8 mouse cellular contexts compared by ENCODE assay signal in genomic region chr7:100465656-100466309, GRCm38 (mm10). TPM values are rescaled to one million over a fixed set of nuclear protein-coding genes. Genes with fewer than 3 reads are reported as not detected.
DNase-seq lines count a peak whose midpoint lies in the region; ATAC-seq lines count a peak whose summit lies in the region.

No protein-coding gene starts in this region.

- H3K27ac ChIP-seq in embryonic facial prominence, embryonic 15.5 days (replicated peaks): peak overlapping the region; percentile 75
- peak overlapping the region; percentile 54 for H3K27ac ChIP-seq in limb, embryonic 12.5 days

- no peaks in the 10 kb centered on the region for H3K27me3 ChIP-seq in embryonic facial prominence, embryonic 15.5 days
- H3K27me3 ChIP-seq in limb, embryonic 12.5 days: no peaks in the 10 kb centered on the region

- 0 out of 2 replicates have a peak overlapping the region, but pooled peaks have one; percentile 8 for H3K4me2 ChIP-seq in embryonic facial prominence, embryonic 15.5 days (replicated peaks)
- H3K4me2 ChIP-seq in limb, embryonic 12.5 days: no peak overlapping the region

- no peaks in the 10 kb centered on the region for H3K9me3 ChIP-seq in embryonic facial prominence, embryonic 15.5 days (replicated peaks)
- no peaks in the 10 kb centered on the region for H3K9me3 ChIP-seq in limb, embryonic 12.5 days

- H3K4me3 ChIP-seq in embryonic facial prominence, embryonic 15.5 days (replicated peaks): no peak overlapping the region
- H3K4me3 ChIP-seq in limb, embryonic 12.5 days (replicated peaks): no peak overlapping the region

- no peak overlapping the region for H3K9ac ChIP-seq in embryonic facial prominence, embryonic 15.5 days
- no peak overlapping the region for H3K9ac ChIP-seq in limb, embryonic 12.5 days (replicated peaks)

- H3K4me1 ChIP-seq in embryonic facial prominence, embryonic 15.5 days: peaks cover 12% of the 10 kb centered on the region
- H3K4me1 ChIP-seq in limb, embryonic 12.5 days (replicated peaks): 0 out of 2 replicates have a peak, but pooled peaks cover 2% of the 10 kb centered on the region

- H3K36me3 ChIP-seq in embryonic facial prominence, embryonic 15.5 days: peaks cover 33% of the 10 kb centered on the region
- H3K36me3 ChIP-seq in limb, embryonic 12.5 days: peaks cover 87% of the 10 kb centered on the region

- intact Hi-C loops in left cerebral cortex, postnatal 4 days (cut with DNase I): no loop called here
- intact Hi-C loops in left cerebral cortex, postnatal 25 days (cut with DNase I): no loop called here
- intact Hi-C loops in heart, postnatal 14 days (cut with DNase I): loop anchor here (2.0 kb wide), 1 partner anchor 27 kb away; the partner anchor contains the start of gene Ucp2

- WGBS in embryonic facial prominence, embryonic 15.5 days: 50% methylated on average over 5 of the region's 5 CpGs
- WGBS in limb, embryonic 12.5 days: 62% methylated on average over 5 of the region's 5 CpGs

- ATAC-seq in embryonic facial prominence, embryonic 15.5 days (ENCODE audit: insufficient number of reproducible peaks, low FRiP score, low TSS enrichment, low read depth): peak; percentile 83
- ATAC-seq in limb, embryonic 12.5 days (ENCODE audit: insufficient number of reproducible peaks, insufficient read depth, low FRiP score, low TSS enrichment, low read depth): peak; percentile 37; the same call in 1 of the 2 replicates

- peak; percentile 54 for DNase-seq in left cerebral cortex, postnatal 4 days
- no peak for DNase-seq in left cerebral cortex, postnatal 25 days (ENCODE audit: low spot score in 2 of 2)
- peak; percentile 87 to 94 for DNase-seq in heart, postnatal 14 days
- DNase-seq in ovary, postnatal 10 days (ENCODE audit: low spot score): peak; percentile 52
- DNase-seq in right cerebral cortex, adult 2 months (ENCODE audit: low spot score in 2 of 2): no peak
- no peak for DNase-seq in cerebellum, adult 9-11 months

RNA-seq across cellular contexts. Expression of gene Ucp3, which starts 7.0 kb away (rescaled TPM):
- under 1 TPM in 1 of 2 experiments, not detected in 1; 0.28 TPM for total RNA-seq in left cerebral cortex, postnatal 4 days (2021)
- total RNA-seq in left cerebral cortex, postnatal 25 days (2021): 1 to 10 TPM; 2.4 to 2.5 TPM
- 0.17 and 0.20 TPM in 2 replicates for polyA plus RNA-seq in embryonic facial prominence, embryonic 15.5 days (2015; fragmentation: Nextera tagmentation; extraction: Ambion mirVana)
- 10 to 100 TPM; 50.0 to 74.5 TPM for total RNA-seq in heart, postnatal 14 days (2021)
- not detected in 2 replicates for polyA plus RNA-seq in limb, embryonic 12.5 days (2016; fragmentation: Nextera tagmentation; extraction: Ambion mirVana)

RNA-seq across cellular contexts. Expression of gene Ucp2, which starts 27.4 kb away (rescaled TPM):
- total RNA-seq in left cerebral cortex, postnatal 4 days (2021): 10 to 100 TPM; 46.2 to 47.2 TPM
- total RNA-seq in left cerebral cortex, postnatal 25 days (2021): 10 to 100 TPM; 77.1 to 78.9 TPM
- polyA plus RNA-seq in embryonic facial prominence, embryonic 15.5 days (2015; fragmentation: Nextera tagmentation; extraction: Ambion mirVana): 227 and 228 TPM in 2 replicates
- total RNA-seq in heart, postnatal 14 days (2021): 100 to 1,000 TPM; 781 to 850 TPM
- 154 and 169 TPM in 2 replicates for polyA plus RNA-seq in limb, embryonic 12.5 days (2016; fragmentation: Nextera tagmentation; extraction: Ambion mirVana)

RNA-seq across cellular contexts. Expression of gene Dnajb13, which starts 49.0 kb away (rescaled TPM):
- under 1 TPM; 0.38 to 0.62 TPM for total RNA-seq in left cerebral cortex, postnatal 4 days (2021)
- under 1 TPM; 0.25 to 0.60 TPM for total RNA-seq in left cerebral cortex, postnatal 25 days (2021)
- 5.4 and 9.8 TPM in 2 replicates for polyA plus RNA-seq in embryonic facial prominence, embryonic 15.5 days (2015; fragmentation: Nextera tagmentation; extraction: Ambion mirVana)
- not detected for total RNA-seq in heart, postnatal 14 days (2021)
- polyA plus RNA-seq in limb, embryonic 12.5 days (2016; fragmentation: Nextera tagmentation; extraction: Ambion mirVana): 0.26 and 0.35 TPM in 2 replicates

Comparison
In these comparisons a context has a peak if more than half of its experiments do, and no peak if none do; other contexts are left out.
1. DNase-seq: peak in left cerebral cortex, postnatal 4 days (single experiment), heart, postnatal 14 days (2 of 2) and ovary, postnatal 10 days (single experiment); none in left cerebral cortex, postnatal 25 days (0 of 2), right cerebral cortex, adult 2 months (0 of 2) and cerebellum, adult 9-11 months (single experiment).
2. RNA of gene Ucp3, which starts 7.0 kb away (total RNA-seq): 50.0 to 74.5 TPM in heart, postnatal 14 days; 2.4 to 2.5 TPM in left cerebral cortex, postnatal 25 days and 0.28 TPM in left cerebral cortex, postnatal 4 days; every median in the first group is over 10 times any median in the second.
3. RNA of gene Ucp2, which starts 27.4 kb away (total RNA-seq): 781 to 850 TPM in heart, postnatal 14 days; 77.1 to 78.9 TPM in left cerebral cortex, postnatal 25 days and 46.2 to 47.2 TPM in left cerebral cortex, postnatal 4 days; every median in the first group is over 4 times any median in the second.